Mouse (Mus musculus) thymus, adult 2 months (tissue): ENCODE results near the gene Stoml1.

ENCODE experiments used
- CTCF ChIP-seq: fragments of 200-500 bp; IDR thresholded peaks from 2 replicates; pipeline ENCODE4 v1.5.1; 2012; ENCODE audit warnings: mild to moderate bottlenecking, control low read depth, low read length, moderate library complexity, borderline replicate concordance; ENCODE audit not compliant: control insufficient read depth, poor library complexity, insufficient read depth; ENCODE audit errors: extremely low read depth
- POLR2A ChIP-seq: fragments of 200-500 bp; IDR thresholded peaks from 2 replicates; pipeline ENCODE4 v1.6.1; 2012; ENCODE audit warnings: mild to moderate bottlenecking, low read length, control low read depth, moderate library complexity; ENCODE audit not compliant: control insufficient read depth, poor library complexity, insufficient read depth; ENCODE audit errors: extremely low read depth

GRCm38 (mm10) chr9:58225915-58226913, 26.8 kb upstream of the Stoml1 start:
- no peak for TF ChIP-seq CTCF
- no peak for TF ChIP-seq POLR2A
